Mouse (Mus musculus) megakaryocyte, embryonic 14.5 days (primary cell): Measurements from ENCODE around the gene Gm20388.

Source experiments
- FLI1 ChIP-seq: IDR thresholded peaks from 2 replicates; pipeline ENCODE4 v1.6.1; 2012; ENCODE audit warnings: low read length, inconsistent platforms, mixed read lengths
- GATA1 ChIP-seq: IDR thresholded peaks from 3 replicates; pipeline ENCODE4 v1.6.1; 2012; ENCODE audit warnings: mixed read lengths, low read length, inconsistent platforms, borderline replicate concordance

DNA sequence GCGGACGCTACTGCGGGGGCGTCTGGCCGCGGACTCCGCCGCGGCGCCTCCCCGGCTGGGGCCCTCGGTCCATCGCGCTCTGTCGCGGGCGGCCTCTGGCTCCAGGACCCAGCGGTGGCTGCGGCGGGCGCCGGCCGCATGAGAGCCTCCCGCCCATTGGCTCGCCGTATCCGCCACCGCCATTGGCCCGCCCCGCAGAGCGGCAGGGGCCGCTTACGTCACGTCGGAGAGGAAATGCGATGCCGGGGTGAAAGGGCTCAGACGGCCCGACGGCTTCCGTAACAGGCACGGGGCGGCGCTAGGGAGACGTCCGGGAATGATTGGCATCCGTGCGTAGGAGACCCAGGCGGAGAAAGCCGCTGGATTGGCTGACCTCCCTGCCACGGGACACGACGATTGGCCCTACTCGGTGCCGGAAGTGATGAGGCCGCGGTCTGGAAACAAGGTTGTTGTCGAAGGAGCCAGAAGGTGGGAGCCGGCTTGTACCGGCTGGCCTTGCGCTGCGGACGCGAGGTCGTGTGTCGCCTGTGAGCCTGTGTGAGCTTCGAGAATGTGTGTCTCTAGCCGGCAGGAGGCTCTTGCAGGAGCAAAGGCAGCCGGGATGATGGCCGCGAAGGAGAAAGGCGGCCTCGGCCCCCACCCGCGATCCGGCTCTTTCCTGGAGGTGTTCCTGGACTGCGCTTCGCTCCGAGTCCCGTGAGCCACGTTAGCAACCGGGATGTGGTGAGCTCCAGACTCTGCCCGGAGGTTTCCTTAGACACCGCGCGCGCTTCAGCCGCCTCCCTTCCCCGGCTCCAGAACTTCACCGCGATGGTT is 3131.7 kb downstream of the Gm20388 start, which contains the start of gene Ankrd11:
- TF ChIP-seq GATA1 (no peak), FLI1 (peak; percentile 58; the same call in 1 of the 2 replicates)
